Mouse (Mus musculus): ENCODE measurements around the gene Wwtr1. TPM values are rescaled to one million over a fixed set of nuclear protein-coding genes. Genes with fewer than 3 reads are reported as not detected.

The Wwtr1 gene
- polyA plus RNA-seq, 1 experiment from 2014 or later, result 15.6 TPM

GRCm38 (mm10) chr3:57551210-57551609 is 24.5 kb downstream of the Wwtr1 start:
- 74% methylated on average over 2 of the region's 2 CpGs for WGBS
- Histone ChIP-seq H3K4me3 (ENCODE audit: low read depth, low read length) (no peak overlapping the region), H3K9ac (ENCODE audit: low read depth, low read length) (no peak overlapping the region), H3K27ac (ENCODE audit: low read depth, low read length) (no peak overlapping the region), H3K4me1 (replicated peaks; ENCODE audit: control insufficient read depth, insufficient read depth, low read length) (no peaks in the 10 kb centered on the region), H3K27me3 (ENCODE audit: control insufficient read depth, insufficient read depth, low read length) (no peaks in the 10 kb centered on the region), H3K9me3 (ENCODE audit: control insufficient read depth, low read length) (no peaks in the 10 kb centered on the region), H3K36me3 (ENCODE audit: control insufficient read depth, insufficient read depth, low read length) (no peaks in the 10 kb centered on the region), H3K4me2 (replicated peaks; ENCODE audit: low read depth, low read length) (no peak overlapping the region)
- DNase-seq (ENCODE audit: low spot score) (no peak), ATAC-seq (ENCODE audit: low FRiP score) (no peak)

- Histone ChIP-seq H3K4me3 (ENCODE audit: low read depth, low read length) (no peak overlapping the region), H3K9me3 (ENCODE audit: control insufficient read depth, low read length) (no peaks in the 10 kb centered on the region), H3K36me3 (ENCODE audit: control insufficient read depth, insufficient read depth, low read length) (no peaks in the 10 kb centered on the region), H3K27ac (ENCODE audit: low read depth, low read length) (no peak overlapping the region), H3K9ac (ENCODE audit: low read depth, low read length) (no peak overlapping the region), H3K4me2 (replicated peaks; ENCODE audit: low read depth, low read length) (no peak overlapping the region), H3K27me3 (ENCODE audit: control insufficient read depth, insufficient read depth, low read length) (no peaks in the 10 kb centered on the region), H3K4me1 (replicated peaks; ENCODE audit: control insufficient read depth, insufficient read depth, low read length) (no peaks in the 10 kb centered on the region)
- 82% methylated on average over 5 of the region's 5 CpGs for WGBS
- ATAC-seq (ENCODE audit: low FRiP score) (no peak), DNase-seq (ENCODE audit: low spot score) (no peak)
These were observed 25.1 kb downstream of the Wwtr1 start for GRCm38 (mm10) chr3:57550468-57551185.

DNA sequence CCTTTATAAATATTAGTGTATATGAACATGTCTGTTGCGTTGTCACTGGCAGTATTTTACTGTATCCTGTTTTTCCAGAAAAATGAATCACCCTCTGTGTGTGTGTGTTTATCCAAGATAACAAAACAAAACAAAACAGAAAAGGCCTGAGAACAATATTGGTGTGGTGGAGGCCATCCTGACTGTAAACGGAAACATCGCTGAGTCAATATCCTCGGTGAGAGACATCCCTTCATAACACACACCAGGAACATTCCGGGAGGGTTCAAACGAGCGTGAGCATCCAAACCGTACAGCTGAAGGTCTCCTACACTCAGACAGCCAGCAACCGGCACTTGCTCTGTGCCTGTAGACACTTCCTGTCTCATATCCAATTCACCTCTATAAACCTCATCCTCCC is 31.6 kb downstream of the Wwtr1 start:
- Histone ChIP-seq H3K4me1 (replicated peaks; ENCODE audit: control insufficient read depth, insufficient read depth, low read length) (no peaks in the 10 kb centered on the region), H3K27me3 (ENCODE audit: control insufficient read depth, insufficient read depth, low read length) (no peaks in the 10 kb centered on the region), H3K4me2 (replicated peaks; ENCODE audit: low read depth, low read length) (no peak overlapping the region), H3K9ac (ENCODE audit: low read depth, low read length) (no peak overlapping the region), H3K27ac (ENCODE audit: low read depth, low read length) (no peak overlapping the region), H3K9me3 (ENCODE audit: control insufficient read depth, low read length) (no peaks in the 10 kb centered on the region), H3K36me3 (ENCODE audit: control insufficient read depth, insufficient read depth, low read length) (no peaks in the 10 kb centered on the region), H3K4me3 (ENCODE audit: low read depth, low read length) (no peak overlapping the region)
- ATAC-seq (ENCODE audit: low FRiP score) (no peak), DNase-seq (ENCODE audit: low spot score) (no peak)
- WGBS, result 91% methylated on average over 9 of the region's 9 CpGs

GRCm38 (mm10) chr3:57542848-57543380 is 32.8 kb downstream of the Wwtr1 start:
- Histone ChIP-seq H3K4me3 (ENCODE audit: low read depth, low read length) (no peak overlapping the region), H3K4me2 (replicated peaks; ENCODE audit: low read depth, low read length) (no peak overlapping the region), H3K27me3 (ENCODE audit: control insufficient read depth, insufficient read depth, low read length) (no peaks in the 10 kb centered on the region), H3K9me3 (ENCODE audit: control insufficient read depth, low read length) (no peaks in the 10 kb centered on the region), H3K9ac (ENCODE audit: low read depth, low read length) (no peak overlapping the region), H3K27ac (ENCODE audit: low read depth, low read length) (no peak overlapping the region), H3K4me1 (replicated peaks; ENCODE audit: control insufficient read depth, insufficient read depth, low read length) (no peaks in the 10 kb centered on the region), H3K36me3 (ENCODE audit: control insufficient read depth, insufficient read depth, low read length) (no peaks in the 10 kb centered on the region)
- DNase-seq (ENCODE audit: low spot score) (no peak), ATAC-seq (ENCODE audit: low FRiP score) (no peak)

- no peak overlapping the region for H3K9ac ChIP-seq (ENCODE audit: low read depth, low read length)
- H3K4me2 ChIP-seq (replicated peaks; ENCODE audit: low read depth, low read length), result no peak overlapping the region
- no peaks in the 10 kb centered on the region for H3K27me3 ChIP-seq (ENCODE audit: control insufficient read depth, insufficient read depth, low read length)
- WGBS, result 86% methylated on average over 7 of the region's 7 CpGs
- no peak for DNase-seq (ENCODE audit: low spot score)
- no peak for ATAC-seq (ENCODE audit: low FRiP score)
- no peaks in the 10 kb centered on the region for H3K36me3 ChIP-seq (ENCODE audit: control insufficient read depth, insufficient read depth, low read length)
- no peak overlapping the region for H3K4me3 ChIP-seq (ENCODE audit: low read depth, low read length)
- H3K4me1 ChIP-seq (replicated peaks; ENCODE audit: control insufficient read depth, insufficient read depth, low read length), result no peaks in the 10 kb centered on the region
- no peak overlapping the region for H3K27ac ChIP-seq (ENCODE audit: low read depth, low read length)
- H3K9me3 ChIP-seq (ENCODE audit: control insufficient read depth, low read length), result no peaks in the 10 kb centered on the region
These were observed 34.5 kb downstream of the Wwtr1 start for GRCm38 (mm10) chr3:57541205-57541604.

GRCm38 (mm10) chr3:57540474-57540873 is 35.2 kb downstream of the Wwtr1 start:
- no peak overlapping the region for H3K27ac ChIP-seq (ENCODE audit: low read depth, low read length)
- H3K4me2 ChIP-seq (replicated peaks; ENCODE audit: low read depth, low read length), result no peak overlapping the region
- H3K27me3 ChIP-seq (ENCODE audit: control insufficient read depth, insufficient read depth, low read length), result no peaks in the 10 kb centered on the region
- DNase-seq (ENCODE audit: low spot score) (no peak), ATAC-seq (ENCODE audit: low FRiP score) (no peak)
- H3K4me1 ChIP-seq (replicated peaks; ENCODE audit: control insufficient read depth, insufficient read depth, low read length), result no peaks in the 10 kb centered on the region
- no peaks in the 10 kb centered on the region for H3K36me3 ChIP-seq (ENCODE audit: control insufficient read depth, insufficient read depth, low read length)
- no peak overlapping the region for H3K4me3 ChIP-seq (ENCODE audit: low read depth, low read length)
- H3K9me3 ChIP-seq (ENCODE audit: control insufficient read depth, low read length), result no peaks in the 10 kb centered on the region
- H3K9ac ChIP-seq (ENCODE audit: low read depth, low read length), result no peak overlapping the region
- WGBS, result 83% methylated on average over 2 of the region's 2 CpGs

GRCm38 (mm10) chr3:57535483-57536185 is 40.1 kb downstream of the Wwtr1 start:
- no peak overlapping the region for H3K9ac ChIP-seq (ENCODE audit: low read depth, low read length)
- H3K27ac ChIP-seq (ENCODE audit: low read depth, low read length), result no peak overlapping the region
- H3K4me2 ChIP-seq (replicated peaks; ENCODE audit: low read depth, low read length), result no peak overlapping the region
- no peaks in the 10 kb centered on the region for H3K9me3 ChIP-seq (ENCODE audit: control insufficient read depth, low read length)
- H3K36me3 ChIP-seq (ENCODE audit: control insufficient read depth, insufficient read depth, low read length), result no peaks in the 10 kb centered on the region
- no peaks in the 10 kb centered on the region for H3K4me1 ChIP-seq (replicated peaks; ENCODE audit: control insufficient read depth, insufficient read depth, low read length)
- ATAC-seq (ENCODE audit: low FRiP score) (no peak), DNase-seq (ENCODE audit: low spot score) (no peak)
- no peaks in the 10 kb centered on the region for H3K27me3 ChIP-seq (ENCODE audit: control insufficient read depth, insufficient read depth, low read length)
- 72% methylated on average over 13 of the region's 13 CpGs for WGBS
- H3K4me3 ChIP-seq (ENCODE audit: low read depth, low read length), result no peak overlapping the region

- H3K9ac ChIP-seq (ENCODE audit: low read depth, low read length), result no peak overlapping the region
- ATAC-seq (ENCODE audit: low FRiP score), result no peak
- H3K27ac ChIP-seq (ENCODE audit: low read depth, low read length), result no peak overlapping the region
- no peaks in the 10 kb centered on the region for H3K4me1 ChIP-seq (replicated peaks; ENCODE audit: control insufficient read depth, insufficient read depth, low read length)
- DNase-seq (ENCODE audit: low spot score), result peak; percentile 18
- no peaks in the 10 kb centered on the region for H3K36me3 ChIP-seq (ENCODE audit: control insufficient read depth, insufficient read depth, low read length)
- 68% methylated on average over 6 of the region's 6 CpGs for WGBS
- H3K4me3 ChIP-seq (ENCODE audit: low read depth, low read length), result no peak overlapping the region
- H3K4me2 ChIP-seq (replicated peaks; ENCODE audit: low read depth, low read length), result no peak overlapping the region
- H3K27me3 ChIP-seq (ENCODE audit: control insufficient read depth, insufficient read depth, low read length), result no peaks in the 10 kb centered on the region
- no peaks in the 10 kb centered on the region for H3K9me3 ChIP-seq (ENCODE audit: control insufficient read depth, low read length)
These were observed 41.3 kb downstream of the Wwtr1 start for GRCm38 (mm10) chr3:57534450-57534849.

- WGBS, result 93% methylated on average over 9 of the region's 9 CpGs
- H3K9ac ChIP-seq (ENCODE audit: low read depth, low read length), result no peak overlapping the region
- ATAC-seq (ENCODE audit: low FRiP score) (no peak), DNase-seq (ENCODE audit: low spot score) (no peak)
- no peaks in the 10 kb centered on the region for H3K27me3 ChIP-seq (ENCODE audit: control insufficient read depth, insufficient read depth, low read length)
- no peak overlapping the region for H3K27ac ChIP-seq (ENCODE audit: low read depth, low read length)
- no peaks in the 10 kb centered on the region for H3K9me3 ChIP-seq (ENCODE audit: control insufficient read depth, low read length)
- H3K4me3 ChIP-seq (ENCODE audit: low read depth, low read length), result no peak overlapping the region
- no peak overlapping the region for H3K4me2 ChIP-seq (replicated peaks; ENCODE audit: low read depth, low read length)
- H3K36me3 ChIP-seq (ENCODE audit: control insufficient read depth, insufficient read depth, low read length), result no peaks in the 10 kb centered on the region
- H3K4me1 ChIP-seq (replicated peaks; ENCODE audit: control insufficient read depth, insufficient read depth, low read length), result no peaks in the 10 kb centered on the region
These were observed 41.8 kb downstream of the Wwtr1 start for GRCm38 (mm10) chr3:57533876-57534275.

All from hindbrain, embryonic 11.5 days (tissue).